In genomic region chr5:32682475-32682874, GRCm38 (mm10) we compare ENCODE assay signal across 20 mouse cellular contexts.
"Had no signal": no experiment of that assay in that cellular context is flagged by ENCODE, and none has a peak within 500 bp of the region (broad histone marks: within the 10 kb centered on the region; RNA-seq: fewer than 3 reads in every experiment).

No protein-coding gene starts in this region.

- ATAC-seq: liver, postnatal 0 days; midbrain, embryonic 13.5 days; midbrain, embryonic 15.5 days had no signal

- H3K4me3 ChIP-seq: liver, embryonic 13.5 days; liver, embryonic 15.5 days; megakaryocyte, embryonic 14.5 days; midbrain, embryonic 13.5 days; midbrain, embryonic 15.5 days; myocyte; neural tube, embryonic 13.5 days; neural tube, embryonic 15.5 days had no signal

- H3K36me3 ChIP-seq: liver, embryonic 13.5 days; liver, embryonic 15.5 days had no signal

- H3K27ac ChIP-seq: liver, embryonic 13.5 days; liver, embryonic 15.5 days; macrophage; midbrain, embryonic 13.5 days; midbrain, embryonic 15.5 days; neural tube, embryonic 13.5 days; neural tube, embryonic 15.5 days had no signal

- H3K4me2 ChIP-seq: liver, embryonic 13.5 days; liver, embryonic 15.5 days; lung, embryonic 14.5 days; midbrain, embryonic 11.5 days; midbrain, embryonic 13.5 days; midbrain, embryonic 15.5 days; neural tube, embryonic 13.5 days; neural tube, embryonic 15.5 days had no signal

- H3K9me3 ChIP-seq: liver, embryonic 13.5 days; liver, embryonic 15.5 days; midbrain, embryonic 13.5 days; midbrain, embryonic 15.5 days; neural tube, embryonic 13.5 days; neural tube, embryonic 15.5 days had no signal

- H3K9ac ChIP-seq: liver, embryonic 13.5 days; liver, embryonic 15.5 days; liver, postnatal 0 days; lung, embryonic 14.5 days; midbrain, embryonic 13.5 days; midbrain, embryonic 15.5 days; neural tube, embryonic 13.5 days; neural tube, embryonic 15.5 days had no signal

- H3K27me3 ChIP-seq: liver, embryonic 13.5 days; liver, embryonic 15.5 days; megakaryocyte, embryonic 14.5 days; midbrain, embryonic 13.5 days; midbrain, embryonic 15.5 days; neural tube, embryonic 13.5 days; neural tube, embryonic 15.5 days had no signal

- DNase-seq: liver, embryonic 13.5 days; liver, postnatal 0 days; lung, embryonic 14.5 days; retina, postnatal 1 day; right cerebral cortex, adult 18-20 months; right cerebral cortex, postnatal 25 days; right cerebral cortex, postnatal 4 days; spleen, adult 18-20 months; thymus, adult 18-20 months; thymus, postnatal 14 days; thymus, postnatal 36 days had no signal

- H3K4me1 ChIP-seq: liver, embryonic 13.5 days; liver, embryonic 15.5 days; megakaryocyte, embryonic 14.5 days; midbrain, embryonic 13.5 days; midbrain, embryonic 15.5 days; neural tube, embryonic 13.5 days; neural tube, embryonic 15.5 days had no signal
